Mouse (Mus musculus): ENCODE measurements at regions not wholly inside any gene's neighbourhood (a gene's known extent, or its start where the extent isn't known, plus 50 kb on each side); places are given as distances from the start of the nearest gene placed in this dataset.

DNA sequence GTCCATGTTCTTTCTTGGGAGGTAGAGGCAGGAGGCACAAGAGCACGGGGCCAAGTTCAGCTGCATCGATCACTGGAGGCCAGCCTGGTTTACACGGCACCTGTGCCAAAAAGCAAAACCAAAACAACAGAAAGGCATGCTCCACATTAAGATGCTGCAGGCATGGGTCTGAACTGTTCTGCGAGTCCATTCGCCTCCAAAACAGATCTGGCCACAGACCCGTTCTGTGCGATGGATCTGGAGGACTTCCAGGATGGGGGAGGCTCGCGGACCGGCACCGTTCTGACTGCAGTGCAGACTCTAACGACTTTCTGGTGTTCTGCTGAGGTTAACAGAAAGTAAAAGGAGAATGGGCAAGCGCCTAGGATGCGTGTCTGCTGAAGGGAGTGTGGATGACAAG, 52.3 kb downstream of the A230072I06Rik start:
- intact Hi-C loops (cut with DNase I), result no loop called here
- no peak for DNase-seq (ENCODE audit: extremely low spot score in 1 of 2, low spot score in 2 of 2)

DNA sequence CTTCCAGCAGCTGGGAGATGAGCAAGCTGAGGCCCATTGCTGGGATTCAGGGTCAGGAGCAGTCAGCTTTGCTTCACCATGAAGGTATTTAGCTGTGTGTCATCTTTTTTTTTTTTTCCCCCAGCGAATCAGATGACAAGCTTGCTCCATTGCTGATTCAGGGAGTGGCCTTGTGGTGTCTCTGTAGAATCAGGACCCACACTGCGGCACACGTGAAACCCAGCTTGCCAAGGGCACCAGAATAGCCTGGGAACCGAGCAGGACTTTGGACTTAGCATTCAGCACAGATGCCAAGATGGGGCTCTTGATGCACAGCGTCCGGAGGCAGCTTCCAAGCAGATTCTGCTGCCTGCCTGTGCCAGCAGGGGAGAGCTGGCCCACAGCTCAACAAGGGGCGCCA, 53.0 kb downstream of the A230072I06Rik start:
- intact Hi-C loops (cut with DNase I), result no loop called here
- DNase-seq (ENCODE audit: extremely low spot score in 1 of 2, low spot score in 2 of 2), result peak in 1 of 2 experiments; percentile 36

DNA sequence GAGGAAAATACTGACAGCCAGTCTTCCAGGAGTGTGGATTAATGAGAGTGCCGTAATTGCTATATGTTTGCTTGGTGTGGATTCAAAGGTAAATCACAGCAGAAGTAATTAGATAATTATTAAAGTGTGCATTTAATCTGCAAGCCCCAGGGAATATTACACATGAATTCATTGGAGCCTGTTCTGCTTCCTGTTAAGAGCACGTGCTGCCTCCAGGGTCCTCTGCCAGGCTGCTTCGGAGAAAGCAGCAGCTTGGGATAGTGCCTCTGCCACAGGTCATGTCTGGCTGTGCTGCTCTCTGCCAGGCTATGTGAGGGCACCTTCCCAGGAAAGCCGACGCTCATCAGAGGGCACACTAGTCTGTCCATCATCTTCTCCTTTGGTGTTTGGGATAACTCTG, 55.5 kb downstream of the A230072I06Rik start:
- intact Hi-C loops (cut with DNase I), result no loop called here
- DNase-seq (ENCODE audit: extremely low spot score in 1 of 2, low spot score in 2 of 2), result no peak

DNA sequence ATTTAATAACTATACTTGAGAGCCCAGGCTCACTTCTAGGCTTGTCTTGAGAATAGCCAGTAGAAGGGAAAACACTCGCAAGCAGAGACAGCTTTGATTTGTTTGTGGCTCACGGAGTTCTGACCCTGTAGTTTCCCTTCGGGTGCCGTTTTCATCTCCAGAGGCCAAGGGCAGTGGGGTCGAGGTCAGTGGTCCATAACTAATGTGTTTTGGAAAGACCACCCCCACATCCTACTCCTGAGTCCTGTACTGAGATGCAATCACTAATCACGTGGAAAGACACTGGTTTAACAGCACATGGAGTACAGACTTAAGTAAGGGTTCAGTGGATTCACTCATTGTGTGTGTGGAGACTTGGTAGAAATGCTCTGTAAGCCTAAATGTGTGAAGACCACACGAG, 56.0 kb downstream of the A230072I06Rik start:
- no peak for DNase-seq (ENCODE audit: extremely low spot score in 1 of 2, low spot score in 2 of 2)
- intact Hi-C loops (cut with DNase I), result no loop called here

DNA sequence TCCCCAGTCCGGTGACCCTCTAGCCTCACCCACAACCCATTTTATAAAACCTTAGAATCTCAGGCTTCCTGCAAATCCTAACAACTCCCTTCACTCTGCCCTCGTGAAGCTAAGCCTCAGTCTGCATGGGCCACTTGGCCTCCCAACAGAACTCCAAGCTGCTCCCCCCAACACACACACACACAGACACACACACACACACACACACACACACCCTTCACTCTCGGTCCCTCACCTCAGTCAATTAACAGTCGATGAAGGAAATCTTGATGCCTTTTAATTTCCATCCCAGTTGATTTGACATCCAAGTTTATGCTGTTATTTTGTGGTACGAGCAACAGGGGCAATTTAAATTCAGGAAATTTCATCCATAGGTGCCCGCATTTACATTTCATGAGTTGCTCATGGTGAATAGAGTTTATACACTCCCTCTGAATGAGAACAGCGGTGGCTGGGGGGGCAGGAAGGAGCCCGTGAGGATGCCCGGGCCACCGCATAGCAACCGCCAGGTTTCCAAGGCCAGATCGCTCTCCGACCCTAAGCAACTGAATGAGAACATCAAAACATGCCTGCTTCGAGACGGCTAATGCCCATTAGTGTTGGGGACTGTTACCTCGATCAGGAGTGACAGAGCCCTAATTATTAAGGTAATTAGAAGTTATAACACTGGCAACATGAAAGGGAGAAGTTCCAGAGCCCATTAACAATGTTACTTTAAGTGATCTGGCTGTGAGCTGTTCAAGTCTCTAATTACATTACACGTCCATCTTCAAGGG, 55.8 kb upstream of the Sox1 start:
- intact Hi-C loops (cut with DNase I), result no loop called here
- DNase-seq (ENCODE audit: extremely low spot score in 1 of 2, low spot score in 2 of 2), result no peak

DNA sequence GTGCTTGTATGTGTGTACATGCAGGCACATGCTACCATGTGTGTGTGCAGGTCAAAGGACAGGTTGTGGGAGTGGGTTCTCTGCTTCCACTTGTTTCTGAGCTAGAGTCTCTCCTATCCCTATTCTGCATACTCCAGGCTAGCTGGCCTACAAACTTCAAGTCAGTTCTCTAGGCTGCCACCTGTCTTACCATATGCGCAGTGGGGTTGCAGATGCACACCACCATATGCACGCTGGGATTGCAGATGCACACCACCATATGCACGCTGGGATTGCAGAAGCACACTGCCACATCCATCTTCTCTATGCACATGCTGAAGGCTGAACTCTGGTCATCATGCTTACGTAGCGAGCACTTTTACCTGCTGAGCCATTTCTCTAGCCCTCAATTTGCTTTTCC, 54.1 kb upstream of the Sox1 start:
- no peak for DNase-seq (ENCODE audit: extremely low spot score in 1 of 2, low spot score in 2 of 2)
- intact Hi-C loops (cut with DNase I), result no loop called here

Measured in left cerebral cortex, postnatal 10 days (tissue).